Mouse (Mus musculus): ENCODE measurements around the gene Kif3b. TPM values are rescaled to one million over a fixed set of nuclear protein-coding genes. Genes with fewer than 3 reads are reported as not detected.
"Not testable (repeated sequence)": the region's sequence is repeated elsewhere in the genome, so short reads cannot be mapped to it uniquely, and the experiment has no call there.

The Kif3b gene
- polyA plus RNA-seq, 1 experiment from 2014 or later: 16.9 TPM

DNA sequence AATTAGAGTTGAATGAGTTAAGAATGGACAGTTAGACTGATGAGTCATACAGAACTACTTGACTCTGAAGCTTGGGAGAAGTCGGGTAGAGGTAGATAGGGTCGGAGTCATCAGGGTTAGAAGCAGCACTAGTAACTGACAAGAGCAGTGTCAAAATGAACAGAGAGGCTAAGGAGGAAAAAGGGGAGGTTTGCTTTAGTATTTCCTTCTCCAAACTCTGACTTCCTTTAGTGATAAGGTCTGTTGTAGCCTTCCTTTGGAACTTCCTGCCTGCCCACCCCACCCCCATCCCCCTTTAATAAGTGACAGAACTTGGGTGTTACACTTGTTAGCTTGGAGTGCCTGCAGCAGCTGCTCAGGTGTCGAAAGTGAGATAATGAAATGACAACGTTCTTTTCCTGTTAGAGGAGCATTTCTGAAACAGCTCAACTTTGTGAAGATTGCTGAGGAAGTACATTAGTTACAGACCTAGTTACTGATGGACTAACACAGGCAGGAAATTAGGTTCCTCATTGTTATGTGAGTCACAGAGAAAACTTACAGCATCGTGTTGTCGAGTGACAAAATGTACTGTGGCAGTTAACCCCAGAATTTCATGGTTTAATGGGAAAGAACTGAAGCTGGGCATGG lies 59.5 kb downstream of the Kif3b start:
- H3K4me2 ChIP-seq: no peak overlapping the region
- H3K9me3 ChIP-seq: no peaks in the 10 kb centered on the region
- no peak overlapping the region for H3K4me3 ChIP-seq
- no peaks in the 10 kb centered on the region for H3K27me3 ChIP-seq
- no peak overlapping the region for H3K27ac ChIP-seq
- H3K4me1 ChIP-seq (replicated peaks): peaks cover 41% of the 10 kb centered on the region
- no peak for ATAC-seq (ENCODE audit: low FRiP score)
- no peak overlapping the region for H3K9ac ChIP-seq
- H3K36me3 ChIP-seq: peaks cover 28% of the 10 kb centered on the region
- WGBS: 52% methylated on average over 6 of the region's 6 CpGs

DNA sequence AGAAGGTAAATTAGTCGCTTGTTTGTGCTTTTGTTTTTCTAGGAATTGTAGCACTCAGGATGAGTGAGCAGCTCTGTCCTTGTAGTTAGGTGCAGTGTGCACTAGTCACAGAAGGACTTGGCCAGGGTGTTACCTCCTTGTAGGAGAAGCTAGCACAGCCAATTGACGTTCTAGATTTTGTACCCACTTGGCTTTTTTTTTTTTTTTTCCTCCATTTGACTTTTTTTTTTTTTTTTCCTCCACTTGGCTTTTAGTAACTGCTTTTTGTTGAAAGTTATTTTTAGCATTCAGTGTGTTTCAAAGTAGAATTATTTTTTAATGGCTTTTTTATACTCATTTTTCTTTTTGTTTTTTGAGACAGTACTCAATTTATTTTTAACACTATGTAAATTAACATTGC lies 63.4 kb downstream of the Kif3b start:
- no peak overlapping the region for H3K27ac ChIP-seq
- no peaks in the 10 kb centered on the region for H3K9me3 ChIP-seq
- no peaks in the 10 kb centered on the region for H3K27me3 ChIP-seq
- H3K4me2 ChIP-seq: no peak overlapping the region
- no peak overlapping the region for H3K4me3 ChIP-seq
- WGBS: 92% methylated on average over 2 of the region's 2 CpGs
- ATAC-seq (ENCODE audit: low FRiP score): no peak
- H3K4me1 ChIP-seq (replicated peaks): peaks cover 18% of the 10 kb centered on the region
- no peak overlapping the region for H3K9ac ChIP-seq
- peaks cover 62% of the 10 kb centered on the region for H3K36me3 ChIP-seq

GRCm38 (mm10) chr2:153356784-153357183 lies 65.6 kb downstream of the Kif3b start:
- Histone ChIP-seq H3K27ac (no peak overlapping the region), H3K27me3 (no peaks in the 10 kb centered on the region), H3K4me1 (replicated peaks) (no peaks in the 10 kb centered on the region), H3K9ac (no peak overlapping the region), H3K4me3 (no peak overlapping the region), H3K36me3 (peaks cover 69% of the 10 kb centered on the region), H3K4me2 (no peak overlapping the region), H3K9me3 (no peaks in the 10 kb centered on the region)
- ATAC-seq (ENCODE audit: low FRiP score): no peak
- 91% methylated on average over 4 of the region's 4 CpGs for WGBS

GRCm38 (mm10) chr2:153361101-153361710 lies 70.0 kb downstream of the Kif3b start:
- peaks cover 68% of the 10 kb centered on the region for H3K36me3 ChIP-seq
- H3K27ac ChIP-seq: no peak overlapping the region
- WGBS: 97% methylated on average over 1 of the region's 1 CpGs
- H3K4me1 ChIP-seq (replicated peaks): no peaks in the 10 kb centered on the region
- no peak overlapping the region for H3K4me2 ChIP-seq
- ATAC-seq (ENCODE audit: low FRiP score): no peak
- H3K9ac ChIP-seq: no peak overlapping the region
- H3K9me3 ChIP-seq: no peaks in the 10 kb centered on the region
- H3K27me3 ChIP-seq: no peaks in the 10 kb centered on the region
- no peak overlapping the region for H3K4me3 ChIP-seq

GRCm38 (mm10) chr2:153364531-153364930 lies 73.3 kb downstream of the Kif3b start:
- H3K4me2 ChIP-seq; H3K4me3 ChIP-seq; H3K27ac ChIP-seq; H3K9me3 ChIP-seq; H3K4me1 ChIP-seq (replicated peaks); H3K27me3 ChIP-seq; ATAC-seq (ENCODE audit: low FRiP score); H3K9ac ChIP-seq: not testable (repeated sequence)
- WGBS: 94% methylated on average over 14 of the region's 14 CpGs
- H3K36me3 ChIP-seq: peaks cover 64% of the 10 kb centered on the region

DNA sequence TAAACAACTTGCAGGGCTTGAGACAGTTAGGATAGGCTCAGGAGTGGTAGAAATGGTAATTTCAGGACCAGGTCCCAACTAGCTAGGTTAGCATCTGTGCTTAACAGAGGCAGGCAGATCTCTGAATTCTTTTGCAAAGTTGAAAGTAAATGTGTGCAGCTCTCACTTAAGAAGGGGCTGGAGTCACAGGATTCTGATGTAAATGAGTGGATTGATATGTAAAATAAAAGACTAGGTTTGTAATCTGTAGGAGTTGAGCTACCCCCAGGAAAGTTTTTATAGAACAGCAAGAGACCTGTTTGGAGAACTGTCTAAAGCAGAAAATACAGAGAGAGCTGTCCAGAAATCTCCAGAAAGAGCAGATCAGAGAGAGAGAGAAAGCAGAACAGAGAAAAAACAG lies 79.7 kb downstream of the Kif3b start:
- Histone ChIP-seq H3K27ac (no peak overlapping the region), H3K4me1 (replicated peaks) (0 out of 2 replicates have a peak, but pooled peaks cover 5% of the 10 kb centered on the region), H3K4me2 (no peak overlapping the region), H3K9ac (no peak overlapping the region), H3K36me3 (peaks cover 31% of the 10 kb centered on the region), H3K4me3 (no peak overlapping the region), H3K27me3 (no peaks in the 10 kb centered on the region), H3K9me3 (no peaks in the 10 kb centered on the region)
- no peak for ATAC-seq (ENCODE audit: low FRiP score)

DNA sequence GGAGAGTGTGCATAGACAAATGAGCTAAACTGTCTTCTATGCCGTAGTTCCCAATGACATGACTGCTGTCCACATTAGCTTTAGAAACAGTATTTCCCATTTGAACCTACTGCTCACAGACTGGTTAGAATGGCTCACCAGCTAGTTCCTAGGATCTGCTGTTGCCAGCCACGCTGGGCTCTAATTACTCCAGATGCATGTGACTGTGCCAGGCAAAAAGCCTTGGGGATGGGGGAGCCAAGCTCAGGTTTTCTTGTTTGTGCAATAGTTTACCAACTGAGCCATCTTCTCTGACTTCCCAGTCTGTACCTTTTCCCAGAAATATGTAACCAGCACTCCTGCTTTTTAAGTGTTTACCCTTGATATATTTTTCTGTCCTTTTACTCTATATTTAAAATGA lies 84.2 kb downstream of the Kif3b start:
- H3K36me3 ChIP-seq: peaks cover 5% of the 10 kb centered on the region
- H3K4me3 ChIP-seq: no peak overlapping the region
- H3K9ac ChIP-seq: no peak overlapping the region
- H3K27me3 ChIP-seq: no peaks in the 10 kb centered on the region
- no peak for ATAC-seq (ENCODE audit: low FRiP score)
- H3K27ac ChIP-seq: no peak overlapping the region
- H3K4me2 ChIP-seq: no peak overlapping the region
- WGBS: 82% methylated on average over 2 of the region's 2 CpGs
- H3K9me3 ChIP-seq: no peaks in the 10 kb centered on the region
- H3K4me1 ChIP-seq (replicated peaks): 0 out of 2 replicates have a peak, but pooled peaks cover 5% of the 10 kb centered on the region

DNA sequence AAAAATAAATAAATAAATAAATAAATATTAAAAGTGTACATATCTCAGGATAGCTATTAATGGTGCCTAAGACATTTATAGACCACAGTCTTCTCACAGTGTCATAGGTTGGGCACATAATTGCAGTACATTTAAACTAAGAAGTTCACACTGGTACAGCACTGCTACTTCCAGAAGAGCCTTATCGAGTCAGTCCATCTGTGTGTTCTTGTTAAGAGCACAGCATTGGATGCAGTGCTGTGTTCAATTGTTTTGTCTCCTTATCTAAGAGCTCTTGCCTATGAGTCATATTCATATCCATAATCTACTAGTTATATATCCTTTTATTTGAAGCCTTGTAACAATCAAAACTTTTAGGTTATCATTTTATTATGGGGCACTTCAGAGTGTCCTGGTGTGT lies 89.3 kb downstream of the Kif3b start:
- no peak overlapping the region for H3K4me2 ChIP-seq
- peaks cover 23% of the 10 kb centered on the region for H3K36me3 ChIP-seq
- no peak for ATAC-seq (ENCODE audit: low FRiP score)
- 100% methylated on average over 1 of the region's 1 CpGs for WGBS
- H3K27me3 ChIP-seq: no peaks in the 10 kb centered on the region
- H3K9ac ChIP-seq: no peak overlapping the region
- H3K4me3 ChIP-seq: no peak overlapping the region
- no peaks in the 10 kb centered on the region for H3K9me3 ChIP-seq
- H3K27ac ChIP-seq: no peak overlapping the region
- no peaks in the 10 kb centered on the region for H3K4me1 ChIP-seq (replicated peaks)

Other genes starting within 250 kb of the Kif3b start
- 1.3 and 1.9 TPM in 2 replicates for gene Ccm2l, start 225.5 kb upstream of the Kif3b start, polyA plus RNA-seq (2015; fragmentation: Nextera tagmentation; extraction: Ambion mirVana)
- gene Hck, start 182.9 kb upstream of the Kif3b start, polyA plus RNA-seq (2015; fragmentation: Nextera tagmentation; extraction: Ambion mirVana): 1.7 and 2.2 TPM in 2 replicates
- 77.2 and 79.3 TPM in 2 replicates for gene Tm9sf4, start 130.1 kb upstream of the Kif3b start, polyA plus RNA-seq (2015; fragmentation: Nextera tagmentation; extraction: Ambion mirVana)
- 25.7 and 28.6 TPM in 2 replicates for gene Tspyl3, start 66.0 kb upstream of the Kif3b start, polyA plus RNA-seq (2015; fragmentation: Nextera tagmentation; extraction: Ambion mirVana)
- gene Plagl2, start 50.0 kb upstream of the Kif3b start, polyA plus RNA-seq (2015; fragmentation: Nextera tagmentation; extraction: Ambion mirVana): 7.2 and 8.1 TPM in 2 replicates
- gene Pofut1, start 49.9 kb upstream of the Kif3b start, polyA plus RNA-seq (2015; fragmentation: Nextera tagmentation; extraction: Ambion mirVana): 5.5 and 6.3 TPM in 2 replicates
- 10.2 and 10.4 TPM in 2 replicates for gene Asxl1, start 54.4 kb downstream of the Kif3b start, polyA plus RNA-seq (2015; fragmentation: Nextera tagmentation; extraction: Ambion mirVana)
- not detected in 2 replicates for gene 4930404H24Rik, start 201.4 kb downstream of the Kif3b start, polyA plus RNA-seq (2015; fragmentation: Nextera tagmentation; extraction: Ambion mirVana)
- gene Nol4l, start 238.6 kb downstream of the Kif3b start, polyA plus RNA-seq (2015; fragmentation: Nextera tagmentation; extraction: Ambion mirVana): 42.4 and 43.8 TPM in 2 replicates

Data from hindbrain, embryonic 13.5 days (tissue).